Mouse (Mus musculus) limb, embryonic 11.5 days (tissue): ENCODE measurements around the gene Rabggtb. TPM values are rescaled to one million over a fixed set of nuclear protein-coding genes. Genes with fewer than 3 reads are reported as not detected.
"Not testable (repeated sequence)": the region's sequence is repeated elsewhere in the genome, so short reads cannot be mapped to it uniquely, and the experiment has no call there.

Experiments used
- ATAC-seq: fragments of 200-750 bp; cut with Nextera tagmentation; 2 replicates; pipeline ENCODE4 v1.8.0; 2017; ENCODE audit warnings: low read depth; ENCODE audit not compliant: insufficient number of reproducible peaks, low FRiP score, low TSS enrichment
- DNase-seq: peaks from one replicate; pipeline ENCODE4 v3.0.0-alpha.2; 2015; ENCODE audit warnings: low spot score
- H3K27ac ChIP-seq: fragments of 300-500 bp; sonication (generic); replicated peaks from 2 replicates; pipeline ENCODE4 v1.5.1; 2014; ENCODE audit warnings: low read depth, mild to moderate bottlenecking, low read length
- H3K27me3 ChIP-seq: fragments of 300-500 bp; sonication (generic); 2 replicates; pipeline ENCODE4 v1.6.1; 2014; ENCODE audit warnings: mild to moderate bottlenecking, low read length, mixed read lengths; ENCODE audit not compliant: control insufficient read depth, insufficient read depth
- H3K36me3 ChIP-seq: fragments of 300-500 bp; sonication (generic); 2 replicates; pipeline ENCODE4 v1.6.1; 2014; ENCODE audit warnings: mild to moderate bottlenecking, low read length, moderate library complexity, mixed read lengths; ENCODE audit not compliant: control insufficient read depth, insufficient read depth
- H3K4me1 ChIP-seq: fragments of 300-500 bp; sonication (generic); 2 replicates; pipeline ENCODE4 v1.6.1; 2014; ENCODE audit warnings: low read length, mixed read lengths; ENCODE audit not compliant: control insufficient read depth, insufficient read depth
- H3K4me2 ChIP-seq: fragments of 300-500 bp; sonication (generic); 2 replicates; pipeline ENCODE4 v1.6.1; 2014; ENCODE audit warnings: low read depth, mild to moderate bottlenecking, moderate library complexity; ENCODE audit not compliant: severe bottlenecking
- H3K4me3 ChIP-seq: fragments of 300-500 bp; sonication (generic); 2 replicates; pipeline ENCODE4 v1.5.1; 2014; ENCODE audit warnings: low read depth, low read length
- H3K9ac ChIP-seq: fragments of 300-500 bp; sonication (generic); 2 replicates; pipeline ENCODE4 v1.6.1; 2014; ENCODE audit warnings: mild to moderate bottlenecking, low read length
- H3K9me3 ChIP-seq: fragments of 300-500 bp; sonication (generic); 2 replicates; pipeline ENCODE4 v1.6.1; 2016; ENCODE audit warnings: low read length; ENCODE audit not compliant: control insufficient read depth
- WGBS: fragments of 180-500 bp; shearing (Covaris S2); extraction: QIAGEN DNeasy Blood & Tissue Kit; methylation state at CpG from one replicate; pipeline ENCODE4 v1.1.7; 2014; 5-methylcytosine and 5-hydroxymethylcytosine counted together
- polyA plus RNA-seq: library from polyadenylated mRNA; unstranded; fragments of >200 nt; fragmentation: Nextera tagmentation; extraction: Ambion mirVana; gene quantifications from 2 replicates; pipeline ENCODE4 v1.2.1, GENCODE M21; 2014

Gene Rabggtb
- polyA plus RNA-seq, 1 experiment from 2014 or later: 49.5 TPM

DNA sequence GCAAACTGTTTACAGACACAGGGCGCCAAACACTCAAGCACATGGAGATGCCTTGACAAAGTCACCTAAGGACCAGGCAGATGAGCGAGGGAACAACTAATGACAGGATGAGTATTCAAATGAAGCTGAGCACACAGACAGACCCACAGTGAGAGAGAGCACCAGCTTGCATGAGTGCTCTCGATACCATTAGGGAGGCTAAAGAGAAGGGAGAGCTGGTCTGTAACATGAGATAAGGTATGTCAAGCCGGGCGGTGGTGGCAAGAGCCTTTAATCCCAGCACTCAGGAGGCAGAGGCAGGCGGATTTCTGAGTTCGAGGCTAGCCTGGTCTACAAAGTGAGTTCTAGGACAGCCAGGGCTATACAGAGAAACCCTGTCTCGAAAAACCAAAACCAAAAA is 52.4 kb downstream of the Rabggtb start:
- not testable (repeated sequence) for H3K27ac ChIP-seq, H3K9ac ChIP-seq, H3K27me3 ChIP-seq, H3K9me3 ChIP-seq, H3K4me1 ChIP-seq, H3K4me3 ChIP-seq, DNase-seq, H3K4me2 ChIP-seq, H3K36me3 ChIP-seq, ATAC-seq
- WGBS: 91% methylated on average over 8 of the region's 8 CpGs

DNA sequence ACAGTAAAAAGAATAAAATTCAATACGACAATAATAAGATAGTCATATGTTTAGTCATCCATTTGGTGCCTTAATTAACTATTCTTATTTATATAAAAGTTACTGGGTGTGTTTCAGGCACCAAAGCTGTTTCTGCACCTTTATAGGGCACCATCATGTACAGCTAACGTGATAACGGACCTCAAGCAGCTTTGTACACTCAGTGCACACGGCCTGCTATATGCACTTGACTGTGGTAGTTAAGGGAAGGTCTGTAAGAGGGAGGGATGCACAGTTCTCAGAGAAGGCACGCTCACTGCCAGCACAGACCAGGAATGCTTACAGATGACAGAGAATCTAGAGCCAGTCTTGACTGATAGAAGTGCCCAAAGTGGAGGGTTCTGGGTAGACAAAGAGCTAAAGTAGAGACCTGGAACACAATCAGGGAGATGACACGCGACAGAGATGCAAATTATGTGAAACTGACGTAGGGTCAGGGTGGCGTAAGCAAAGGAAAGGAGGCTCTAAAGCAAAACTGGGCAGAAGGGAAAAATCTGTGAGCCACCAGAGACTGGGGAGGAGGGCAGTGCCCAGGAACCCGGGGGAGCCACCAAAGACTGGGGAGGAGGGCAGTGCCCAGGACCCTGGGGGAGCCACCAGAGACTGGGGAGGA is 54.3 kb downstream of the Rabggtb start:
- H3K27ac ChIP-seq: no peak overlapping the region
- ATAC-seq (no peak), DNase-seq (no peak)
- no peak overlapping the region for H3K4me3 ChIP-seq
- H3K36me3 ChIP-seq: no peaks in the 10 kb centered on the region
- no peak overlapping the region for H3K4me2 ChIP-seq
- no peaks in the 10 kb centered on the region for H3K4me1 ChIP-seq
- no peaks in the 10 kb centered on the region for H3K9me3 ChIP-seq
- H3K9ac ChIP-seq: no peak overlapping the region
- 74% methylated on average over 10 of the region's 10 CpGs for WGBS
- no peaks in the 10 kb centered on the region for H3K27me3 ChIP-seq

Other genes starting within 250 kb of the Rabggtb start
- gene St6galnac3, start 187.8 kb downstream of the Rabggtb start, polyA plus RNA-seq: 50.7 and 51.2 TPM in 2 replicates
- gene Asb17, start 68.8 kb downstream of the Rabggtb start, polyA plus RNA-seq: 0.24 and 0.32 TPM in 2 replicates
- 0.11 TPM in 1 of 2 replicates, not detected in the other for gene Msh4, start 6.9 kb downstream of the Rabggtb start, polyA plus RNA-seq
- 42.5 and 43.9 TPM in 2 replicates for gene Acadm, start 31.6 kb upstream of the Rabggtb start, polyA plus RNA-seq
- 0.24 and 0.39 TPM in 2 replicates for gene Slc44a5, start 60.4 kb upstream of the Rabggtb start, polyA plus RNA-seq